In genomic region chr2:72456189-72456588, GRCm38 (mm10) we compare ENCODE assay signal across 19 mouse cellular contexts.
"Had no signal": no experiment of that assay in that cellular context is flagged by ENCODE, and none has a peak within 500 bp of the region (broad histone marks: within the 10 kb centered on the region; RNA-seq: fewer than 3 reads in every experiment).

No protein-coding gene starts in this region.

- H3K4me3 ChIP-seq: liver, embryonic 15.5 days; lung, embryonic 15.5 days; megakaryocyte, embryonic 14.5 days; midbrain, embryonic 13.5 days; midbrain, embryonic 15.5 days; myocyte; neural tube, embryonic 13.5 days; neural tube, embryonic 15.5 days had no signal

- H3K27ac ChIP-seq: liver, embryonic 15.5 days; lung, embryonic 15.5 days; macrophage; midbrain, embryonic 13.5 days; midbrain, embryonic 15.5 days; neural tube, embryonic 13.5 days; neural tube, embryonic 15.5 days had no signal

- DNase-seq: liver, postnatal 0 days; lung, adult 2 months; retina, postnatal 1 day; right cerebral cortex, adult 18-20 months; right cerebral cortex, postnatal 25 days; right cerebral cortex, postnatal 4 days; spleen, adult 18-20 months; thymus, adult 2 months; thymus, postnatal 25 days; thymus, postnatal 4 days had no signal
